ENCODE assay signal across 26 mouse cellular contexts in the genomic region with DNA sequence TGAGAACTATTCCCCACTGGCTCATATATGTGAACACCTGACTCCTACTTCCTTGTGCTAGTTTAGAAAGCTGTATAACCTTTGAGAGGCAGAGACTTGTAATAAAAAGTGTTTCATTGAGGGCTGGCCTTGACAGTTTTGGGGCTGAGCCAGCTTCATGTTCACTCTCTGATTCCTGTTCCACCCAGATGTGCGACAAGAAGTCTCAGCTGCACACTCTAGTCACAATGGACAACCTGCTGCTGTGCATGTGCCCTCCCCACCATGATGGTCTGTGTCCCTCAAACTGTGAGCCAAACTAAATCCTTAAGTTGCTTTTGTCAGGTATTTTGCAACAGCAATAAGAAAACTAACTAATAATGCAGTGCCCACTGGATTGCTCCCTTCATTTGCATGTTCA.
"Had no signal": no experiment of that assay in that cellular context is flagged by ENCODE, and none has a peak within 500 bp of the region (broad histone marks: within the 10 kb centered on the region; RNA-seq: fewer than 3 reads in every experiment).

No protein-coding gene starts in this region.

- H3K27ac ChIP-seq: gastrocnemius, adult 2 months; heart, embryonic 10.5 days; hindbrain, embryonic 10.5 days; hindbrain, embryonic 12.5 days; hindbrain, embryonic 15.5 days; hindbrain, postnatal 0 days; liver, embryonic 13.5 days; liver, embryonic 15.5 days had no signal

- H3K9ac ChIP-seq: heart, embryonic 12.5 days; hindbrain, embryonic 12.5 days; hindbrain, embryonic 15.5 days; liver, embryonic 13.5 days; liver, embryonic 15.5 days; liver, postnatal 0 days had no signal

- H3K4me1 ChIP-seq: heart, embryonic 10.5 days; heart, embryonic 12.5 days; hindbrain, embryonic 10.5 days; hindbrain, embryonic 12.5 days; hindbrain, embryonic 15.5 days; liver, embryonic 13.5 days; liver, embryonic 15.5 days had no signal

- H3K9me3 ChIP-seq: heart, embryonic 10.5 days; heart, embryonic 12.5 days; hindbrain, embryonic 10.5 days; hindbrain, embryonic 12.5 days; hindbrain, embryonic 15.5 days; liver, embryonic 13.5 days; liver, embryonic 15.5 days had no signal

- H3K4me2 ChIP-seq: heart, embryonic 12.5 days; hindbrain, embryonic 12.5 days; hindbrain, embryonic 15.5 days; liver, embryonic 11.5 days; liver, embryonic 13.5 days; liver, embryonic 15.5 days had no signal

- ATAC-seq: hindbrain, postnatal 0 days; intestine, embryonic 16.5 days; liver, postnatal 0 days had no signal

- H3K36me3 ChIP-seq: heart, embryonic 10.5 days; heart, embryonic 12.5 days; hindbrain, embryonic 10.5 days; hindbrain, embryonic 12.5 days; hindbrain, embryonic 15.5 days; liver, embryonic 13.5 days; liver, embryonic 15.5 days had no signal

- H3K27me3 ChIP-seq: heart, embryonic 12.5 days; hindbrain, embryonic 12.5 days; hindbrain, embryonic 15.5 days; liver, embryonic 13.5 days; liver, embryonic 15.5 days had no signal

- H3K4me3 ChIP-seq: gastrocnemius, adult 2 months; heart, embryonic 10.5 days; heart, embryonic 12.5 days; hindbrain, embryonic 10.5 days; hindbrain, embryonic 12.5 days; hindbrain, embryonic 15.5 days; liver, embryonic 13.5 days; liver, embryonic 15.5 days had no signal

- DNase-seq: gastrocnemius, adult 2 months; gastrocnemius, postnatal 10 days; gastrocnemius, postnatal 25 days; heart, adult 18-20 months; heart, postnatal 10 days; heart, postnatal 4 days; kidney, adult 11 months; kidney, adult 8-10 months; kidney, postnatal 10 days; kidney, postnatal 25 days; kidney, postnatal 4 days; layer of hippocampus, adult 9-11 months; layer of hippocampus, postnatal 36 days; left cerebral cortex, postnatal 4 days; liver; liver, embryonic 13.5 days; liver, postnatal 0 days had no signal
